Comparison of ENCODE assay signal across 10 mouse cellular contexts in genomic region chr1:37614836-37615235, GRCm38 (mm10).
A peak's percentile ranks its signal among the peaks of the same experiment; 100 is the strongest.
DNase-seq lines count a peak whose midpoint lies in the region; ATAC-seq lines count a peak whose summit lies in the region.
"Had no signal": no experiment of that assay in that cellular context is flagged by ENCODE, and none has a peak within 500 bp of the region (broad histone marks: within the 10 kb centered on the region; RNA-seq: fewer than 3 reads in every experiment).

No protein-coding gene starts in this region.

- H3K4me1 ChIP-seq in heart, embryonic 11.5 days (ENCODE audit: control insufficient read depth, insufficient read depth, low read length): peaks cover 24% of the 10 kb centered on the region

- no peaks in the 10 kb centered on the region for H3K27me3 ChIP-seq in heart, embryonic 11.5 days (ENCODE audit: control insufficient read depth, insufficient read depth, low read length)
- H3K27me3 ChIP-seq: hindbrain, embryonic 13.5 days had no signal

- ATAC-seq in heart, embryonic 11.5 days (replicated peaks; ENCODE audit: insufficient number of reproducible peaks, low FRiP score, low TSS enrichment): no peak

- no peak overlapping the region for H3K9ac ChIP-seq in heart, embryonic 11.5 days (ENCODE audit: low read depth, low read length)

- 14% methylated on average over 7 of the region's 7 CpGs for WGBS in heart, embryonic 11.5 days (ENCODE audit: insufficient replicate concordance)

- H3K9me3 ChIP-seq in heart, embryonic 11.5 days (replicated peaks; ENCODE audit: control insufficient read depth, low read length): no peaks in the 10 kb centered on the region
- H3K9me3 ChIP-seq: hindbrain, embryonic 13.5 days had no signal

- no peak overlapping the region for H3K27ac ChIP-seq in heart, embryonic 11.5 days (ENCODE audit: low read depth, low read length)

- no peaks in the 10 kb centered on the region for H3K36me3 ChIP-seq in heart, embryonic 11.5 days (ENCODE audit: control insufficient read depth, insufficient read depth, low read length)
- H3K36me3 ChIP-seq: hindbrain, embryonic 13.5 days had no signal

- H3K4me3 ChIP-seq in heart, embryonic 11.5 days (ENCODE audit: low read depth, low read length): no peak overlapping the region
- H3K4me3 ChIP-seq: hindbrain, embryonic 13.5 days had no signal

- DNase-seq in heart, postnatal 10 days: no peak
- DNase-seq in right cerebral cortex, adult 18-20 months: peak; percentile 67
- DNase-seq in right cerebral cortex, postnatal 4 days: no peak
- peak; percentile 37 to 52 for DNase-seq in natural killer cell, adult 2 months (ENCODE audit: low spot score in 2 of 2)
- DNase-seq in thymus, postnatal 25 days: peak; percentile 76
- DNase-seq in kidney, postnatal 25 days: no peak
- DNase-seq in spleen, postnatal 10 days (ENCODE audit: low spot score in 2 of 2): no peak
- DNase-seq: cerebellum, adult 9-10 months had no signal

- H3K4me2 ChIP-seq in heart, embryonic 11.5 days: 0 out of 2 replicates have a peak overlapping the region, but pooled peaks have one; percentile 4
- H3K4me2 ChIP-seq: hindbrain, embryonic 13.5 days had no signal

- intact Hi-C loops in heart, postnatal 10 days (cut with DNase I): no loop called here

Comparison
In these comparisons a context has a peak if more than half of its experiments do, and no peak if none do; other contexts are left out.
1. DNase-seq: peak in right cerebral cortex, adult 18-20 months (single experiment), natural killer cell, adult 2 months (2 of 2) and thymus, postnatal 25 days (single experiment); none in heart, postnatal 10 days (0 of 2), right cerebral cortex, postnatal 4 days (single experiment), kidney, postnatal 25 days (0 of 2) and spleen, postnatal 10 days (0 of 2).